Mouse (Mus musculus): ENCODE results near the gene Scd1.

- TF ChIP-seq CTCF (conservative IDR thresholded peaks at IDR 0.05 in 1 of 2, IDR thresholded peaks at IDR 0.05 in 1 of 2; ENCODE audit: low read depth in 2 of 2, low read length in 2 of 2) (no peak), EP300 (IDR thresholded peaks at IDR 0.05; ENCODE audit: low read length) (peak; percentile 12; the same call in 1 of the 2 replicates), RCOR1 (conservative IDR thresholded peaks at IDR 0.05; ENCODE audit: low read depth, low read length) (0 out of 2 replicates have a peak, but pooled peaks have one; percentile 32), MEF2A (IDR thresholded peaks at IDR 0.05; ENCODE audit: borderline replicate concordance, low read depth, low read length) (no peak), ZNF384 (IDR thresholded peaks at IDR 0.05; ENCODE audit: low read depth, low read length) (no peak), USF1 (IDR thresholded peaks at IDR 0.05; ENCODE audit: low read depth, low read length) (no peak), MYC (IDR thresholded peaks at IDR 0.05; ENCODE audit: low read depth, low read length) (no peak), ETS1 (conservative IDR thresholded peaks at IDR 0.05; ENCODE audit: low read depth, low read length) (no peak), POLR2A (IDR thresholded peaks at IDR 0.05; ENCODE audit: low read depth, low read length) (no peak), ELF1 (IDR thresholded peaks at IDR 0.05; ENCODE audit: low read depth, low read length) (no peak)
Measured at GRCm38 (mm10) chr19:44387746-44388474, 19.8 kb downstream of the Scd1 start.
